Mouse (Mus musculus): ENCODE data around the gene Pea15a.

DNA sequence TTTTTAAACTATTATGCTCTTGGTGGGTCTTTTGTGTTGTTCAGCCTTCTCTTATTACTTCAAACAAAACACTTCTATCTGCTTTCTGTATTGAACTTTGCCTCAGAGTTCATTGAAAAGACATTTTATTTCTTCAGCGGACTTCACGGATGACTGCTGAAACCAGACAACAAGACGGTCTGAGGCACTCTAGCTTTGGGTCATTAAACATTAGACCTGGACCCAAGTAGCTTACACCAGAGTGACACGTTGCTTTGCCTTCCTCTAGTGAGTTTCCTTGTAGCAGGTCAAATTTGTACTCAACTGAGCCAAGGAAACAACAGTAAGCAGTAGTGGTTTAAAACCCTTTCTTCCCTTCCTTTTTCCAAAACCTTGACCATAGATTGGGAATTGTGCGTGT lies 38.7 kb downstream of the Pea15a start:
- TF ChIP-seq CTCF (IDR thresholded peaks at IDR 0.05; ENCODE audit: extremely low read depth, insufficient read length, insufficient replicate concordance, low read depth, low read length) (no peak), POLR2A (IDR thresholded peaks at IDR 0.05; ENCODE audit: low read depth, low read length) (no peak)
